Mouse (Mus musculus) embryonic facial prominence, embryonic 12.5 days (tissue): ENCODE data around the gene Wdfy1. TPM values are rescaled to one million over a fixed set of nuclear protein-coding genes. Genes with fewer than 3 reads are reported as not detected.

ENCODE experiments used
- ATAC-seq: fragments of 200-750 bp; cut with Nextera tagmentation; 2 replicates; pipeline ENCODE4 v1.8.0; 2017; ENCODE audit not compliant: insufficient number of reproducible peaks, insufficient read depth, low FRiP score, low TSS enrichment
- H3K27ac ChIP-seq: fragments of 300-500 bp; sonication (generic); 2 replicates; pipeline ENCODE4 v1.5.1; 2016; ENCODE audit warnings: mild to moderate bottlenecking
- H3K27me3 ChIP-seq: fragments of 300-500 bp; sonication (generic); 2 replicates; pipeline ENCODE4 v1.6.1; 2016; ENCODE audit warnings: mild to moderate bottlenecking, moderate library complexity
- H3K36me3 ChIP-seq: fragments of 300-500 bp; sonication (generic); 2 replicates; pipeline ENCODE4 v1.6.1; 2016; ENCODE audit warnings: mild to moderate bottlenecking
- H3K4me1 ChIP-seq: fragments of 300-500 bp; sonication (generic); 2 replicates; pipeline ENCODE4 v1.6.1; 2016
- H3K4me2 ChIP-seq: fragments of 300-500 bp; sonication (generic); replicated peaks from 2 replicates; pipeline ENCODE4 v1.6.1; 2016; ENCODE audit warnings: mild to moderate bottlenecking, moderate library complexity
- H3K4me3 ChIP-seq: fragments of 300-500 bp; sonication (generic); 2 replicates; pipeline ENCODE4 v1.5.1; 2016; ENCODE audit warnings: mild to moderate bottlenecking
- H3K9ac ChIP-seq: fragments of 300-500 bp; sonication (generic); 2 replicates; pipeline ENCODE4 v1.6.1; 2016; ENCODE audit warnings: mild to moderate bottlenecking, moderate library complexity
- H3K9me3 ChIP-seq: fragments of 300-500 bp; sonication (generic); 2 replicates; pipeline ENCODE4 v1.6.1; 2016; ENCODE audit warnings: mild to moderate bottlenecking, moderate library complexity
- WGBS: fragments of 180-500 bp; shearing (Covaris S2); methylation state at CpG from one replicate; pipeline ENCODE4 v1.1.7; 2016; 5-methylcytosine and 5-hydroxymethylcytosine counted together
- polyA plus RNA-seq: library from polyadenylated mRNA; unstranded; fragments of >200 nt; fragmentation: Nextera tagmentation; extraction: Ambion mirVana; gene quantifications from 2 replicates; pipeline ENCODE4 v1.2.1, GENCODE M21; 2016

Wdfy1 gene
- polyA plus RNA-seq, 1 experiment from 2014 or later = 45.4 TPM

GRCm38 (mm10) chr1:79782433-79782832, 6.5 kb upstream of the Wdfy1 start:
- ATAC-seq = no peak
- Histone ChIP-seq H3K9me3 (no peaks in the 10 kb centered on the region), H3K36me3 (peaks cover 44% of the 10 kb centered on the region), H3K27me3 (no peaks in the 10 kb centered on the region), H3K27ac (no peak overlapping the region), H3K9ac (no peak overlapping the region), H3K4me1 (no peaks in the 10 kb centered on the region), H3K4me2 (no peak overlapping the region), H3K4me3 (no peak overlapping the region)
- 80% methylated on average over 3 of the region's 3 CpGs for WGBS

GRCm38 (mm10) chr1:79778011-79778410, 2.1 kb upstream of the Wdfy1 start:
- H3K36me3 ChIP-seq = peaks cover 44% of the 10 kb centered on the region
- no peaks in the 10 kb centered on the region for H3K27me3 ChIP-seq
- WGBS = 83% methylated on average over 11 of the region's 11 CpGs
- no peak overlapping the region for H3K27ac ChIP-seq
- no peak for ATAC-seq
- H3K9ac ChIP-seq = no peak overlapping the region
- no peaks in the 10 kb centered on the region for H3K9me3 ChIP-seq
- no peak overlapping the region for H3K4me2 ChIP-seq
- no peaks in the 10 kb centered on the region for H3K4me1 ChIP-seq
- no peak overlapping the region for H3K4me3 ChIP-seq

DNA sequence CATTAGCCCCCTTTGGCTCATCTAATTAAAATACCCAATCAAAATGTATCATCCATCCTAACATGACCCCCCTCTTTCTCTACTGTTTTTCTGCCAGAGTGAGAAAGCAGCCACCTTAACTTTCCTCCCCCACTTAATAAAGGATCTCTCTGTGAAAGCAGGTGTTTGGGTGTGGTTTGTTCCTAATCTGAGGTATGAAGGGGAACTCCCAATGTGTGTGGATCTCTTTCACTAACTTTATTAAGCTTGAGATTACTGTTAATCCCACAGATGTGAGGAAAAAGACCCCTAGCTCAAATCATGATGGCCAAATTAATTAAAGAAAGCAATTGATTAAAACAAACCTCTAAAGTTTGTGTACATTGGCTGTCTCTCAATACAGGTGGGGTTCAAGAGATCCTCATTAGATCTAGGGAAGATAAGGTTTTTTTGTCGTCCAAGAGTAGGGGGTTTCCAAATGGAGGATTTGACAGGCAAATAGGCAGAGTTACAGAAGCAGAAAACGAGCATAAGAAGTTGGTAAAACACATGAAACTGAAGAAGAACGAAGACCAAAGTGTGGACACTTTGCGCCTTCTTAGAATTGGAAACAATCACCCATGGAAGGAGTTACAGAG, 1.7 kb downstream of the Wdfy1 start:
- no peak for ATAC-seq
- 82% methylated on average over 4 of the region's 4 CpGs for WGBS
- no peaks in the 10 kb centered on the region for H3K4me1 ChIP-seq
- no peaks in the 10 kb centered on the region for H3K27me3 ChIP-seq
- no peak overlapping the region for H3K9ac ChIP-seq
- peaks cover 13% of the 10 kb centered on the region for H3K36me3 ChIP-seq
- no peak overlapping the region for H3K4me3 ChIP-seq
- no peak overlapping the region for H3K4me2 ChIP-seq
- no peaks in the 10 kb centered on the region for H3K9me3 ChIP-seq
- H3K27ac ChIP-seq = no peak overlapping the region

- H3K4me1 ChIP-seq = no peaks in the 10 kb centered on the region
- ATAC-seq = no peak
- no peak overlapping the region for H3K4me2 ChIP-seq
- H3K27me3 ChIP-seq = no peaks in the 10 kb centered on the region
- no peak overlapping the region for H3K27ac ChIP-seq
- WGBS = 64% methylated on average over 1 of the region's 1 CpGs
- H3K9me3 ChIP-seq = no peaks in the 10 kb centered on the region
- H3K36me3 ChIP-seq = no peaks in the 10 kb centered on the region
- H3K9ac ChIP-seq = no peak overlapping the region
- no peak overlapping the region for H3K4me3 ChIP-seq
Measured at GRCm38 (mm10) chr1:79768231-79768630, 7.7 kb downstream of the Wdfy1 start.

DNA sequence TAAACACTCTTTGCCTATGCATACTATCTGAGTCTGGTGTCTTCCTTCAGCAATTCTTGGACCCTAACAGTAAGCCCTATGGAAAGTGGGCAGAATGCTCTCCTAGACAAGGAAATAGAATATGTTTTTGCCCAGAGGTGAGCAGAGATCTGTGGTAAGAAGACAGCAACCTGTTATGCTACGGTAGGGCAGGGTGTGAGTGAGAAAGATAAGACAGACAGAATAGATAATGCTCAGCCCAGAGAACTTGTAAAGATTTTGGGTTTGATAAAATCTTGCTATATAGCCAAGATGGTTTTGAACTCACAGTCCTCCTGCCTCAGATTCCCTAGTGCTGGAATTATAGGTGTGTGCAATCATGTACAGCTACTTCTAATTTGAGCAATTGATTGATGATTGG, 11.5 kb downstream of the Wdfy1 start:
- H3K4me2 ChIP-seq = no peak overlapping the region
- no peaks in the 10 kb centered on the region for H3K27me3 ChIP-seq
- 80% methylated on average over 1 of the region's 1 CpGs for WGBS
- no peak for ATAC-seq
- H3K9ac ChIP-seq = no peak overlapping the region
- H3K36me3 ChIP-seq = no peaks in the 10 kb centered on the region
- H3K9me3 ChIP-seq = no peaks in the 10 kb centered on the region
- H3K4me1 ChIP-seq = peaks cover 6% of the 10 kb centered on the region; the same call in 1 of the 2 replicates
- no peak overlapping the region for H3K4me3 ChIP-seq
- no peak overlapping the region for H3K27ac ChIP-seq

DNA sequence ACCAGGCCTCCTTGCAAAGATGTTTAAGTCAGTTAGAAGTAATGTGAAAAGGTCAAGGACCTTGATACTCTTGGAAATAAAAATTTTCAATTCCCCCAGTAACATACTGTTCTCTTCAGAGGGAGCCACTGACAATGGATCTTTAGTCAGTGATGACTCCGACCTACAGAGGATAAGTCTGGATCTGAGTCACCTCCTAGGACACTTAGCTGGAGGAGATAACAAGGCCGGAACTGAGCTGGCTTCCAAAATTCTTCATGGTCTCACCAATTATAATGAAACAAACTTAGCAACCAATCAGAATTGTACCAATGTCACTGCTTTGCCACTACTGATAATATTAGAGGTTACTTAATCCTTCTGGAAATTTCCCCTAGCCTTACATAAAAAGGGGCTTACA, 11.9 kb downstream of the Wdfy1 start:
- H3K27me3 ChIP-seq = no peaks in the 10 kb centered on the region
- no peak overlapping the region for H3K9ac ChIP-seq
- H3K9me3 ChIP-seq = no peaks in the 10 kb centered on the region
- no peak for ATAC-seq
- WGBS = 89% methylated on average over 2 of the region's 2 CpGs
- no peak overlapping the region for H3K4me2 ChIP-seq
- H3K4me1 ChIP-seq = peaks cover 6% of the 10 kb centered on the region; the same call in 1 of the 2 replicates
- H3K4me3 ChIP-seq = no peak overlapping the region
- no peaks in the 10 kb centered on the region for H3K36me3 ChIP-seq
- H3K27ac ChIP-seq = no peak overlapping the region

DNA sequence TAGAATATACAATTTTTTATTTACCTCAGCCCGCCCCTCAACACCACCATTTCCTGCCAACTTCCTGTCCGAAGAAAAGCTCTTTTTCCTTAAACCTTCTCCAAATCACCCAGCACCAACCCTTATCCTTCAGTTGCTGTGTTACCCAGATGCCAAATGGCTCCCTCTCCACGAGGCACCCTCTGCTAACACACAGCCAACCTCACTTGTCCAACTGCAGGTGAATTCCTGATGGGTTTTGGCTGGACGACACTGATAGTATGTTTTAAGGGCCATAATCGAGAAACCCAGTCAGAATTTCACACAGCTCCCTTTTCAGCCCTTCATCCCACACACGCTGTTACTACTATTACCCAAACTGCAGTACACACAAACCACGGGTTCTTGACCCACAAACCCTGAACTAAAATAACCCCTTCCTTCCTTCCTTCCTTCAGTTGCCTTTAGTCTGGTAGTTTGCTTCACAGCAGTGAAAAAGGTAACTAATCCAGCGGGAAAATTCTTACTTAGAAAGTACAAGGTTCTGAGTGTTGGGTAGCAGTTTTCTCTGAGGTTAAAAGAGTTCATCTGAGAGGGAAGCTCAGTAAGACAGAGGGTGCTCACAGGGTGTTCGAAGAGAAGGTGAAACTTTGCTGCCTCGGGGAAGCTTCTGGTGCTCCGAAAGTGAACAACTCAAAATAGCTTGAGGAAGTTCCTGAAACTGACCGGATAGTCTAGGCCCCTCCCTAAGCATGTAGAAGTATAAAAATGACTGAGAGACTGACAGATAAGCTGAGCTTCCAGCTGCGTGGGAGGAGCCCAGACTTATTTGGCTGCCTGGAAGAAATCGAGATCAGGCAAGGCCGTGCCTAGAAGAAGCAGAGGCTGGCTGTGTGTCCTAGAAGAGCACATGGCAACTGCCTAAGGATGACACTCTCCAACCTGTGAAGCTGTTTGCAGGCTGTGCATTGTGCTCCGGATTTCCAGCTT, 13.4 kb downstream of the Wdfy1 start:
- H3K9me3 ChIP-seq = no peaks in the 10 kb centered on the region
- no peaks in the 10 kb centered on the region for H3K36me3 ChIP-seq
- WGBS = 61% methylated on average over 16 of the region's 16 CpGs
- peak overlapping the region; percentile 84 for H3K4me2 ChIP-seq
- no peak overlapping the region for H3K9ac ChIP-seq
- ATAC-seq = no peak
- H3K27ac ChIP-seq = no peak overlapping the region
- H3K27me3 ChIP-seq = no peaks in the 10 kb centered on the region
- peaks cover 6% of the 10 kb centered on the region; the same call in 1 of the 2 replicates for H3K4me1 ChIP-seq
- peak overlapping the region; percentile 84 for H3K4me3 ChIP-seq

GRCm38 (mm10) chr1:79761917-79762271, 14.0 kb downstream of the Wdfy1 start:
- WGBS = 1% methylated on average over 6 of the region's 6 CpGs
- H3K27ac ChIP-seq = no peak overlapping the region
- 0 out of 2 replicates have a peak, but pooled peaks have one; percentile 6 for ATAC-seq
- no peaks in the 10 kb centered on the region for H3K36me3 ChIP-seq
- H3K9me3 ChIP-seq = no peaks in the 10 kb centered on the region
- H3K27me3 ChIP-seq = no peaks in the 10 kb centered on the region
- peaks cover 10% of the 10 kb centered on the region; the same call in 1 of the 2 replicates for H3K4me1 ChIP-seq
- H3K4me2 ChIP-seq = peak overlapping the region; percentile 84
- H3K9ac ChIP-seq = no peak overlapping the region
- H3K4me3 ChIP-seq = peak overlapping the region; percentile 84

GRCm38 (mm10) chr1:79761106-79761916, 14.6 kb downstream of the Wdfy1 start:
- Histone ChIP-seq H3K27me3 (no peaks in the 10 kb centered on the region), H3K36me3 (no peaks in the 10 kb centered on the region), H3K9me3 (no peaks in the 10 kb centered on the region), H3K4me2 (peak overlapping the region; percentile 84), H3K4me1 (peaks cover 11% of the 10 kb centered on the region; the same call in 1 of the 2 replicates), H3K27ac (no peak overlapping the region), H3K9ac (peak overlapping the region; percentile 68), H3K4me3 (peak overlapping the region; percentile 84)
- under 1% methylated on average over 63 of the region's 65 CpGs for WGBS
- peak; percentile 86 for ATAC-seq

- Histone ChIP-seq H3K4me1 (peaks cover 11% of the 10 kb centered on the region; the same call in 1 of the 2 replicates), H3K27ac (no peak overlapping the region), H3K9ac (peak overlapping the region; percentile 68), H3K36me3 (no peaks in the 10 kb centered on the region), H3K27me3 (no peaks in the 10 kb centered on the region), H3K4me2 (peak overlapping the region; percentile 84), H3K4me3 (peak overlapping the region; percentile 84), H3K9me3 (no peaks in the 10 kb centered on the region)
- WGBS = 14% methylated on average over 11 of the region's 11 CpGs
- peak; percentile 43; the same call in 1 of the 2 replicates for ATAC-seq
Measured at GRCm38 (mm10) chr1:79760656-79761055, 15.3 kb downstream of the Wdfy1 start.

DNA sequence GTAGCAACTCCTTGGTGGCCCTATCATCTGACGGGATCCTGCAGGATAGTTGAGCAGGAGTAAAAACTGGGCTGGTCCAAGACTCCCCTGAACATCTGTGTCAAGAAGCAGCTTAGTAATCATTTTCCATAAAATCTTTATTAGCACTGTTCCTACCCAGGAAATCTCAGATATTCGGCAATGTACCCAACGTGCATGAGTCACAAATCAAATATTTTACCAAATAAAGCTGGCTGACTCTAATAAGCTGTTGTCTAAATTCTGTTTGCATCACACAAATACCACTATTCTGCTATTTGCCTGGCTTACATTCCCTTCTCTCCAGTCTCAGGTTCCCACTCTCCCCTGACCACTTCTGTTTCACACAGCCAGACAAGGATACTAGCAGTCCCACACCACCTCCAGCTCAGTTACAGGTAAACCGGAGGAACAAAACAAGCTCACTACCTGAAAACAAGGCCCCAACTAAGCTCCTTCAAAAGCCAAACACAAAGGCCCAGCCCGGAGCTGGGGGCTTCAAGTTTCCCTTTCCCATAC, 16.4 kb downstream of the Wdfy1 start:
- H3K9me3 ChIP-seq = no peaks in the 10 kb centered on the region
- H3K27me3 ChIP-seq = no peaks in the 10 kb centered on the region
- no peak overlapping the region for H3K9ac ChIP-seq
- no peak for ATAC-seq
- H3K4me3 ChIP-seq = no peak overlapping the region
- 0 out of 2 replicates have a peak overlapping the region, but pooled peaks have one; percentile 11 for H3K4me2 ChIP-seq
- 63% methylated on average over 5 of the region's 5 CpGs for whole genome bisulfite sequencing
- H3K27ac ChIP-seq = no peak overlapping the region
- no peaks in the 10 kb centered on the region for H3K36me3 ChIP-seq
- peaks cover 11% of the 10 kb centered on the region; the same call in 1 of the 2 replicates for H3K4me1 ChIP-seq
